Mouse (Mus musculus): ENCODE results near the gene Cenpj.

DNA sequence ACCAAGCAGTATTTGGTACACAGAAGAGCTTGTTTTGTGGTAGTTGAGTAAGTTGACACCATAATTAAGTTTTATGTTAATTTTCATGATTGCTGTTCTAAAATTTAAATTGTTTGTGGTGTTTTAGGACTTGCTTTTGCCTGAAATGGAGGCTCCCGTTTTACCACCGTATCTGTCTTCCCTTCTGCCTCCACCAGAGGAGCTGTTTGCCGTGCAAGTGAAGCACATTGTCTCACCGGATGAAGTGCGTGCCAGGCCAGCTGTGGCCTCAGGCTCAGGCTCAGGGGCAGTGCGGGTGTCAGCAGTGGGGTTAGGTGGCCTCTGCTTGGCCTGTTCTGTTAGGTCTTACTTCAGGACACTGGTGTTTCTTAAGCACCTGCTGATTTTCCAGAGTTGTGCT is 63.1 kb downstream of the Cenpj start:
- peak; percentile 45 for TF ChIP-seq CTCF (IDR thresholded peaks at IDR 0.05; ENCODE audit: extremely low read depth, insufficient read depth, low read length)
- TF ChIP-seq POLR2A (IDR thresholded peaks at IDR 0.05; ENCODE audit: extremely low read depth, insufficient read depth, low read length), result no peak
